In the genomic region with DNA sequence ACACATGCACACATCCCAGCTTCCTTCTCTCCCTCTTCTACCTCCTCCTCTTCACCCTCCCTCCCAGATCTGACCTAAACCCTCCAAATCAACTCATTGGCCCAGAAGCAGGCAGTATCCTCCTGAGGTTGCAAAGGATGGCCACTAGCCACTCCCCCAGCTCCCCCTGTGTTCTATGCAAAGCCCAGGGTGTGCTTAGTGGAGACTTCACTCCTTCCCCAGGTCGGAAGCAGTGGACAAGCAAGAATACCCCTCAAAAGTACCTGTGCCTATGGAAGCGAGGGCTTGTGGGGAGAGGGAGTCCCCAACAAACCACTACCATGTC, we compare ENCODE assay signal across 12 mouse cellular contexts. TPM values are rescaled to one million over a fixed set of nuclear protein-coding genes. Genes with fewer than 3 reads are reported as not detected.
DNase-seq lines count a peak whose midpoint lies in the region; ATAC-seq lines count a peak whose summit lies in the region.
"Had no signal": no experiment of that assay in that cellular context is flagged by ENCODE, and none has a peak within 500 bp of the region (broad histone marks: within the 10 kb centered on the region; RNA-seq: fewer than 3 reads in every experiment).

No protein-coding gene starts in this region.

- no peak overlapping the region for H3K9ac ChIP-seq in heart, embryonic 15.5 days
- H3K9ac ChIP-seq in embryonic facial prominence, embryonic 12.5 days, result peak overlapping the region; percentile 41; the same call in 1 of the 2 replicates
- no peak overlapping the region for H3K9ac ChIP-seq in hindbrain, embryonic 11.5 days (ENCODE audit: low read depth, low read length)
- H3K9ac ChIP-seq in midbrain, embryonic 13.5 days (replicated peaks), result no peak overlapping the region

- H3K4me1 ChIP-seq in heart, embryonic 15.5 days (replicated peaks), result peaks cover 6% of the 10 kb centered on the region; the same call in 1 of the 2 replicates
- peaks cover 22% of the 10 kb centered on the region for H3K4me1 ChIP-seq in embryonic facial prominence, embryonic 12.5 days
- peaks cover 6% of the 10 kb centered on the region; the same call in 1 of the 2 replicates for H3K4me1 ChIP-seq in hindbrain, embryonic 11.5 days (replicated peaks; ENCODE audit: control insufficient read depth, insufficient read depth, low read length)
- peaks cover 26% of the 10 kb centered on the region for H3K4me1 ChIP-seq in midbrain, embryonic 13.5 days (replicated peaks)
- H3K4me1 ChIP-seq: megakaryocyte, embryonic 14.5 days had no signal

- H3K36me3 ChIP-seq in heart, embryonic 15.5 days, result no peaks in the 10 kb centered on the region
- no peaks in the 10 kb centered on the region for H3K36me3 ChIP-seq in embryonic facial prominence, embryonic 12.5 days
- H3K36me3 ChIP-seq in hindbrain, embryonic 11.5 days (ENCODE audit: control insufficient read depth, insufficient read depth, low read length), result no peaks in the 10 kb centered on the region
- no peaks in the 10 kb centered on the region for H3K36me3 ChIP-seq in midbrain, embryonic 13.5 days

- intact Hi-C loops in gastrocnemius, postnatal 36 days (cut with DNase I), result no loop called here

- peak overlapping the region; percentile 46; the same call in 1 of the 2 replicates for H3K4me3 ChIP-seq in heart, embryonic 15.5 days
- peak overlapping the region; percentile 31; the same call in 1 of the 2 replicates for H3K4me3 ChIP-seq in embryonic facial prominence, embryonic 12.5 days
- no peak overlapping the region for H3K4me3 ChIP-seq in hindbrain, embryonic 11.5 days (ENCODE audit: low read depth, low read length)
- H3K4me3 ChIP-seq in midbrain, embryonic 13.5 days (replicated peaks), result 0 out of 2 replicates have a peak overlapping the region, but pooled peaks have one; percentile 28
- H3K4me3 ChIP-seq: megakaryocyte, embryonic 14.5 days had no signal

- no peaks in the 10 kb centered on the region for H3K27me3 ChIP-seq in heart, embryonic 15.5 days
- 0 out of 2 replicates have a peak, but pooled peaks cover 5% of the 10 kb centered on the region for H3K27me3 ChIP-seq in embryonic facial prominence, embryonic 12.5 days
- H3K27me3 ChIP-seq in hindbrain, embryonic 11.5 days (ENCODE audit: control insufficient read depth, insufficient read depth, low read length), result no peaks in the 10 kb centered on the region
- H3K27me3 ChIP-seq in midbrain, embryonic 13.5 days, result peaks cover 11% of the 10 kb centered on the region
- H3K27me3 ChIP-seq: megakaryocyte, embryonic 14.5 days had no signal

- no peak overlapping the region for H3K27ac ChIP-seq in heart, embryonic 15.5 days
- peak overlapping the region; percentile 91 for H3K27ac ChIP-seq in embryonic facial prominence, embryonic 12.5 days
- peak overlapping the region; percentile 76 for H3K27ac ChIP-seq in hindbrain, embryonic 11.5 days (ENCODE audit: low read depth, low read length)
- peak overlapping the region; percentile 85 for H3K27ac ChIP-seq in midbrain, embryonic 13.5 days

- no peak for DNase-seq in heart, adult 9 months (ENCODE audit: low spot score in 2 of 2)
- no peak for DNase-seq in hindbrain, embryonic 11.5 days (ENCODE audit: low spot score)
- DNase-seq in gastrocnemius, postnatal 36 days, result no peak
- DNase-seq in layer of hippocampus, adult 9-10 months (ENCODE audit: low spot score), result no peak
- no peak for DNase-seq in layer of hippocampus, adult 11-12 months (ENCODE audit: low spot score)
- DNase-seq: right cerebral cortex, postnatal 14 days; thymus, adult 2 months had no signal

- 91% methylated on average over 2 of the region's 2 CpGs for WGBS in heart, embryonic 15.5 days
- 47% methylated on average over 2 of the region's 2 CpGs for WGBS in embryonic facial prominence, embryonic 12.5 days
- WGBS in hindbrain, embryonic 11.5 days, result 36% methylated on average over 2 of the region's 2 CpGs
- 35% methylated on average over 2 of the region's 2 CpGs for WGBS in midbrain, embryonic 13.5 days

- ATAC-seq in heart, embryonic 15.5 days (replicated peaks; ENCODE audit: insufficient number of reproducible peaks, insufficient read depth, low FRiP score, low read depth), result no peak
- peak; percentile 47; the same call in 1 of the 2 replicates for ATAC-seq in embryonic facial prominence, embryonic 12.5 days (ENCODE audit: insufficient number of reproducible peaks, insufficient read depth, low FRiP score, low TSS enrichment)
- ATAC-seq in hindbrain, embryonic 11.5 days (ENCODE audit: low FRiP score), result no peak; the same call in 1 of the 2 replicates
- ATAC-seq in midbrain, embryonic 13.5 days, result no peak; the same call in 1 of the 2 replicates

- H3K4me2 ChIP-seq in heart, embryonic 15.5 days, result peak overlapping the region; percentile 70
- peak overlapping the region; percentile 43 for H3K4me2 ChIP-seq in embryonic facial prominence, embryonic 12.5 days (replicated peaks)
- H3K4me2 ChIP-seq in hindbrain, embryonic 11.5 days (replicated peaks; ENCODE audit: low read depth, low read length), result peak overlapping the region; percentile 21
- H3K4me2 ChIP-seq in midbrain, embryonic 13.5 days (replicated peaks), result peak overlapping the region; percentile 52

- no peaks in the 10 kb centered on the region for H3K9me3 ChIP-seq in heart, embryonic 15.5 days (replicated peaks)
- no peaks in the 10 kb centered on the region for H3K9me3 ChIP-seq in embryonic facial prominence, embryonic 12.5 days
- H3K9me3 ChIP-seq in hindbrain, embryonic 11.5 days (ENCODE audit: control insufficient read depth, low read length), result no peaks in the 10 kb centered on the region
- peaks cover 8% of the 10 kb centered on the region; the same call in 1 of the 2 replicates for H3K9me3 ChIP-seq in midbrain, embryonic 13.5 days

RNA-seq across cellular contexts. Expression of gene Gas1, which starts 29.3 kb away (rescaled TPM):
- polyA plus RNA-seq in heart, embryonic 15.5 days (2015; fragmentation: Nextera tagmentation; extraction: Ambion mirVana), result 37.2 and 47.7 TPM in 2 replicates
- polyA plus RNA-seq in embryonic facial prominence, embryonic 12.5 days (2016; fragmentation: Nextera tagmentation; extraction: Ambion mirVana), result 261 and 307 TPM in 2 replicates
- 106 and 124 TPM in 2 replicates for polyA plus RNA-seq in hindbrain, embryonic 11.5 days (2014; fragmentation: Nextera tagmentation; extraction: Ambion mirVana)
- polyA plus RNA-seq in midbrain, embryonic 13.5 days (2015; fragmentation: Nextera tagmentation; extraction: Ambion mirVana), result 17.5 and 30.6 TPM in 2 replicates
- total RNA-seq in gastrocnemius, postnatal 36 days (2021), result 10 to 100 TPM; 14.6 to 17.4 TPM
- total RNA-seq: common myeloid progenitor, adult 5-6 weeks had no signal
